15 mouse cellular contexts compared by ENCODE assay signal in genomic region chr2:104584226-104584625, GRCm38 (mm10).
"Had no signal": no experiment of that assay in that cellular context is flagged by ENCODE, and none has a peak within 500 bp of the region (broad histone marks: within the 10 kb centered on the region; RNA-seq: fewer than 3 reads in every experiment).

No protein-coding gene starts in this region.

- H3K4me3 ChIP-seq: intestine, embryonic 15.5 days; left cerebral cortex, adult 2 months; limb, embryonic 10.5 days; megakaryocyte, embryonic 14.5 days; midbrain, embryonic 13.5 days; neural tube, embryonic 12.5 days had no signal

- H3K27me3 ChIP-seq: intestine, embryonic 15.5 days; midbrain, embryonic 13.5 days; neural tube, embryonic 12.5 days had no signal

- H3K27ac ChIP-seq: intestine, embryonic 15.5 days; left cerebral cortex, adult 2 months; limb, embryonic 10.5 days; liver, embryonic 14.5 days; macrophage; midbrain, embryonic 13.5 days; neural tube, embryonic 12.5 days had no signal

- DNase-seq: kidney, adult 9 months; kidney, postnatal 25 days; lung, adult 2 months; lung, postnatal 10 days; spleen, adult 18-20 months; thymus, adult 2 months; thymus, postnatal 36 days had no signal

- H3K4me2 ChIP-seq: intestine, embryonic 15.5 days; midbrain, embryonic 13.5 days; neural tube, embryonic 12.5 days had no signal

- H3K9ac ChIP-seq: intestine, embryonic 15.5 days; liver, embryonic 14.5 days; midbrain, embryonic 13.5 days; neural tube, embryonic 12.5 days had no signal

- H3K9me3 ChIP-seq: intestine, embryonic 15.5 days; limb, embryonic 10.5 days; megakaryocyte, embryonic 14.5 days; midbrain, embryonic 13.5 days; neural tube, embryonic 12.5 days had no signal

- ATAC-seq: intestine, embryonic 15.5 days; midbrain, embryonic 13.5 days had no signal

- H3K36me3 ChIP-seq: intestine, embryonic 15.5 days; limb, embryonic 10.5 days; midbrain, embryonic 13.5 days; neural tube, embryonic 12.5 days had no signal
